Mouse (Mus musculus) thymus, adult 2 months (tissue): ENCODE data around the gene Pnp2.

Source experiments
- CTCF ChIP-seq: fragments of 200-500 bp; IDR thresholded peaks from 2 replicates; pipeline ENCODE4 v1.5.1; 2012; ENCODE audit warnings: mild to moderate bottlenecking, control low read depth, low read length, moderate library complexity, borderline replicate concordance; ENCODE audit not compliant: control insufficient read depth, poor library complexity, insufficient read depth; ENCODE audit errors: extremely low read depth
- POLR2A ChIP-seq: fragments of 200-500 bp; IDR thresholded peaks from 2 replicates; pipeline ENCODE4 v1.6.1; 2012; ENCODE audit warnings: mild to moderate bottlenecking, low read length, control low read depth, moderate library complexity; ENCODE audit not compliant: control insufficient read depth, poor library complexity, insufficient read depth; ENCODE audit errors: extremely low read depth

DNA sequence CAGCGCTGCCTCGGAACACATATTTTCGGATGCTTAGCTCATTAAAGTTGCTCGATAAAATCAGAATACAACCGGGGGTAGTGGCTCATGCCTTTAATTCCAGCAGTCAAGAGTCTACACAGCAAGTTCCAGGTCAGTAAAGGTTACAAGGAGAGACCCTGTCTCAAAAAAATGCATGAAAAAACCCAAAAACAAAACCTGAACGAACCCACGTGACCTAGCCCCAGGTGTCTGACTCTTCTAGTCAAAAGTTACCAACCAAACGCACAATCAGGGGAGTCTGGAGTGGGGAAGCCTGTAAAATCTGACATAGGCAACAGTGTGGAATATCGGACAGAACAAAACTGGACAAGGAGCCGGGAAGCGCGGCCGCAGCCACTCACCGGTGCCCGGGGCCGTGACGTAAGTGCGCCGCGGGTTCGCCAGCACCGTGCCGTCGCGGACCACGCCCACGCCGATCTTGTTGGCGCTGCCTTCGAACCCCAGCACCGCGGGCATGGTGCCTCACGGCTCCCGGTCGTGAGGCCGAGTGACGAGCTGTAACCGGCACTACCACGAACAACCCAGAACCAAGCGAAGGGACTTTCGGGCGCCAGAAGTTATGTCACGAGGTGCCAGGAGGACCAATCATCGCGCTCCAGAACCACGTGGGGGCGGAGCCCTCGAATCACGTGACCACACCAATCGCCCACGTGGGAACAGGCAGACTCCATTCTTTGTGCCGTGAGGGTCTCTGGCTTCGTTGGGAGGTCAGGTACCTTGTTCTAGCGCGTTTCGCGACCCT, 31.3 kb upstream of the Pnp2 start, which contains the start of the genes Osgep and Apex1:
- peak; percentile 51; the same call in 1 of the 2 replicates for TF ChIP-seq CTCF
- TF ChIP-seq POLR2A, result peak; percentile 87
